Mouse (Mus musculus) lung, postnatal 0 days (tissue): ENCODE results near the gene Nxt1. TPM values are rescaled to one million over a fixed set of nuclear protein-coding genes. Genes with fewer than 3 reads are reported as not detected.

Source experiments
- ATAC-seq: fragments of 200-750 bp; cut with Nextera tagmentation; 2 replicates; pipeline ENCODE4 v1.8.0; 2017; ENCODE audit warnings: moderate library complexity
- DNase-seq: peaks from one replicate; pipeline ENCODE4 v3.0.0-alpha.2; 2016; ENCODE audit warnings: low spot score
- H3K27ac ChIP-seq: fragments of 300-500 bp; sonication (generic); 2 replicates; pipeline ENCODE4 v1.5.1; 2014; ENCODE audit warnings: antibody characterized with exemption, mild to moderate bottlenecking, low read length, mixed read lengths
- H3K27me3 ChIP-seq: fragments of 300-500 bp; sonication (generic); replicated peaks from 2 replicates; pipeline ENCODE4 v1.6.1; 2014; ENCODE audit warnings: low read length, mixed read lengths; ENCODE audit not compliant: insufficient read depth
- H3K36me3 ChIP-seq: fragments of 300-500 bp; sonication (generic); 2 replicates; pipeline ENCODE4 v1.6.1; 2014; ENCODE audit warnings: low read length, mixed read lengths; ENCODE audit not compliant: insufficient read depth
- H3K4me1 ChIP-seq: fragments of 300-500 bp; sonication (generic); 2 replicates; pipeline ENCODE4 v1.6.1; 2014; ENCODE audit warnings: antibody characterized with exemption, low read depth, low read length, mixed read lengths; ENCODE audit not compliant: insufficient read depth
- H3K4me2 ChIP-seq: fragments of 300-500 bp; sonication (generic); replicated peaks from 2 replicates; pipeline ENCODE4 v1.6.1; 2014; ENCODE audit warnings: low read depth, mild to moderate bottlenecking, low read length, moderate library complexity, mixed read lengths
- H3K4me3 ChIP-seq: fragments of 300-500 bp; sonication (generic); 2 replicates; pipeline ENCODE4 v1.5.1; 2014; ENCODE audit warnings: low read depth, low read length
- H3K9ac ChIP-seq: fragments of 300-500 bp; sonication (generic); replicated peaks from 2 replicates; pipeline ENCODE4 v1.6.1; 2014; ENCODE audit warnings: low read depth, mild to moderate bottlenecking
- H3K9me3 ChIP-seq: fragments of 300-500 bp; sonication (generic); 2 replicates; pipeline ENCODE4 v1.6.1; 2016; ENCODE audit warnings: low read length, mixed read lengths
- CTCF ChIP-seq: IDR thresholded peaks from 2 replicates; pipeline ENCODE4 v1.5.1; 2016; ENCODE audit warnings: antibody characterized with exemption, mild to moderate bottlenecking
- EP300 ChIP-seq: IDR thresholded peaks from 2 replicates; pipeline ENCODE4 v1.6.1; 2016; ENCODE audit warnings: antibody characterized with exemption, mild to moderate bottlenecking, control low read depth
- WGBS: fragments of 180-500 bp; shearing (Covaris S2); extraction: QIAGEN DNeasy Blood & Tissue Kit; methylation state at CpG from one replicate; pipeline ENCODE4 v1.1.7; 2014; 5-methylcytosine and 5-hydroxymethylcytosine counted together
- polyA plus RNA-seq: library from polyadenylated mRNA; unstranded; fragments of >200 nt; fragmentation: Nextera tagmentation; extraction: Ambion mirVana; gene quantifications from 2 replicates; pipeline ENCODE4 v1.2.1, GENCODE M21; 2015

Gene Nxt1
- polyA plus RNA-seq, result 46.2 and 46.4 TPM in 2 replicates

- peaks cover 5% of the 10 kb centered on the region; the same call in 1 of the 2 replicates for H3K36me3 ChIP-seq
- DNase-seq (peak; percentile 99), ATAC-seq (peak; percentile 100)
- peak within 1 kb of the TSS; percentile 73 for H3K4me3 ChIP-seq
- H3K9me3 ChIP-seq, result no peaks in the 10 kb centered on the region
- no peaks in the 10 kb centered on the region for H3K27me3 ChIP-seq
- WGBS, result under 1% methylated on average over 55 of the region's 58 CpGs
- peak within 1 kb of the TSS; percentile 85 for H3K4me2 ChIP-seq
- peak within 1 kb of the TSS; percentile 55; the same call in 1 of the 2 replicates for H3K27ac ChIP-seq
- peak within 1 kb of the TSS; percentile 45 for H3K9ac ChIP-seq
- 0 out of 2 replicates have a peak, but pooled peaks cover 4% of the 10 kb centered on the region for H3K4me1 ChIP-seq
- TF ChIP-seq CTCF (no peak; the same call in 1 of the 2 replicates), EP300 (no peak)
These were observed at the start of gene Nxt1 for GRCm38 (mm10) chr2:148672199-148673096. Nxt1 (plus strand) TSS chr2:148672601.

GRCm38 (mm10) chr2:148623067-148623466 is 49.3 kb upstream of the Nxt1 start:
- DNase-seq (no peak), ATAC-seq (no peak)
- Histone ChIP-seq H3K4me2 (no peak overlapping the region), H3K9ac (no peak overlapping the region), H3K4me3 (no peak overlapping the region), H3K36me3 (no peaks in the 10 kb centered on the region), H3K27ac (no peak overlapping the region), H3K9me3 (no peaks in the 10 kb centered on the region), H3K27me3 (no peaks in the 10 kb centered on the region), H3K4me1 (no peaks in the 10 kb centered on the region)
- WGBS, result 90% methylated on average over 2 of the region's 2 CpGs
- TF ChIP-seq EP300 (no peak), CTCF (no peak)

- Histone ChIP-seq H3K4me3 (no peak overlapping the region), H3K4me2 (no peak overlapping the region), H3K9ac (no peak overlapping the region), H3K4me1 (no peaks in the 10 kb centered on the region), H3K9me3 (no peaks in the 10 kb centered on the region), H3K27ac (no peak overlapping the region), H3K27me3 (no peaks in the 10 kb centered on the region), H3K36me3 (no peaks in the 10 kb centered on the region)
- WGBS, result 88% methylated on average over 3 of the region's 3 CpGs
- TF ChIP-seq EP300 (no peak), CTCF (no peak)
- DNase-seq, result no peak
- no peak for ATAC-seq
These were observed 47.9 kb upstream of the Nxt1 start for GRCm38 (mm10) chr2:148624484-148624883.

- Histone ChIP-seq H3K9ac (no peak overlapping the region), H3K9me3 (no peaks in the 10 kb centered on the region), H3K4me2 (no peak overlapping the region), H3K27me3 (no peaks in the 10 kb centered on the region), H3K36me3 (no peaks in the 10 kb centered on the region), H3K4me1 (no peaks in the 10 kb centered on the region), H3K4me3 (no peak overlapping the region), H3K27ac (no peak overlapping the region)
- no peak for DNase-seq
- ATAC-seq, result no peak
- 36% methylated on average over 3 of the region's 3 CpGs for WGBS
- TF ChIP-seq EP300 (no peak), CTCF (no peak)
These were observed 45.4 kb upstream of the Nxt1 start for GRCm38 (mm10) chr2:148627011-148627471.

- no peaks in the 10 kb centered on the region for H3K4me1 ChIP-seq
- ATAC-seq (no peak), DNase-seq (no peak)
- no peak overlapping the region for H3K27ac ChIP-seq
- no peak overlapping the region for H3K4me3 ChIP-seq
- H3K4me2 ChIP-seq, result no peak overlapping the region
- H3K9me3 ChIP-seq, result no peaks in the 10 kb centered on the region
- H3K9ac ChIP-seq, result no peak overlapping the region
- 47% methylated on average over 2 of the region's 2 CpGs for WGBS
- TF ChIP-seq EP300, result no peak
- TF ChIP-seq CTCF, result no peak
- H3K27me3 ChIP-seq, result no peaks in the 10 kb centered on the region
- no peaks in the 10 kb centered on the region for H3K36me3 ChIP-seq
These were observed 41.4 kb upstream of the Nxt1 start for GRCm38 (mm10) chr2:148631011-148631410.

GRCm38 (mm10) chr2:148631602-148632001 is 40.8 kb upstream of the Nxt1 start:
- Histone ChIP-seq H3K27ac (no peak overlapping the region), H3K4me1 (no peaks in the 10 kb centered on the region), H3K4me2 (no peak overlapping the region), H3K9me3 (no peaks in the 10 kb centered on the region), H3K9ac (no peak overlapping the region), H3K27me3 (no peaks in the 10 kb centered on the region), H3K4me3 (no peak overlapping the region), H3K36me3 (no peaks in the 10 kb centered on the region)
- TF ChIP-seq CTCF (no peak), EP300 (no peak)
- 87% methylated on average over 3 of the region's 3 CpGs for WGBS
- ATAC-seq (no peak), DNase-seq (no peak)
